Mouse (Mus musculus): ENCODE measurements around the gene Plcxd3.

The Plcxd3 gene

DNA sequence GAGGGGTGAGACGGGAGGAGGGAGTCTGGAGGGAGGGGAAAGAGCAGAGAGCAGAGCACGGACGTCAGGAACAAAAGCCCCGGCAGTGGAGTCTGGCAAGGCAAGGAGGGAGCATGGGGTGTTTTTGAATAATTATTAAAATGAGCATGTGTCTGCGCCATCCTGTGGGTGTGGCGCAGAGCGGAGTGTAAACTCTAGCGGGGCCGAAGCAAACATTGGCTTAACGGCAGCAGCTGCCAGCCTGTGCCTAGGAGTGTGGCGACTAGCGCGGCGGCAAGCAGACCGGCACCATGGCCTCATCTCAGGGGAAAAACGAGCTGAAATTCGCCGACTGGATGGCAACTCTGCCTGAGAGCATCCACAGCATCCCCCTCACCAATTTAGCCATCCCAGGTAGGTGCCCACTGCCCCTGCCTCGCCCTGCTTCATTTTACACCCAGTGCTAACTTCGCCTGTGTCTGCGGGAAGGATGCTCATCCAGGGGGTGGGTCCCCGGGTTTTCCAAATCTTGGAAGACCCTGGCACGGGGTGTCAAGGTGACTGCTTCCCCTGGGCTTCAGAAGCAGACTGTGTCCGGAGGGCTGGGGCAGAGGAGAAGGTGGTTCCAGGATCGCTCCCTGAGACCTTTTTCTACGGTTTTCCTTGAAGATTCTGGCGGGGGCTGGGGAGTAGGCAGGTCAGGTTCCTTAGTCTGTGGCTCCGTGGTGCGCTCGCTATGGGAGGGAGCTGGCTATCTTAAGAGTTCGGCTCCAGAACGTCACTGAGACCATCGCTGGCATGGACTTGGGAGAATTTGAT lies at the start of gene Plcxd3:
Gene Plcxd3, plus strand, starts transcription at position 69 of the 798 bp plus-strand sequence.
- DNase-seq (ENCODE audit: low read depth, low spot score), result no peak

- DNase-seq (ENCODE audit: low read depth, low spot score), result no peak
Observed at GRCm38 (mm10) chr15:4331867-4332266, 43.4 kb upstream of the Plcxd3 start.

DNA sequence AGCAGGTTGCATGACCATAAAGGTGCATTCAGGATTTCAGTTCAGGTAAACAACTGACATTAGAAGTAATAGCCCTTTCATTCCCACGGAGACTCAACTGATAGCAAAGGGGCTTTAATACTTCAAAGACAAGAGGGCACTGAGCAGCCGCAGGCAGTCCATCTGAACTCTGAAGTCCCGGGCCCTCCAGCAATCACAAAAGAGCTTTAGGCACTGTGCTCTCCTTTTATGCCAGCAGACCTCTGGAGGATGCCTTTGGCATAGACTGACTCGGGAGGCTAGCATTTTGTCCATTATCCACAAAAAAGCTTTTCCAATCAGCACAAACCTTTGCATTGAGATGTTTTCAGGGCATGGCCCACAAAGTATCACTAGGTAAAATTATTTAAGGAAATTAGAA lies 33.7 kb upstream of the Plcxd3 start:
- no peak for DNase-seq (ENCODE audit: low read depth, low spot score)

- DNase-seq (ENCODE audit: low read depth, low spot score), result no peak
Observed at GRCm38 (mm10) chr15:4348816-4349553, 26.3 kb upstream of the Plcxd3 start.

GRCm38 (mm10) chr15:4356397-4356796 lies 18.9 kb upstream of the Plcxd3 start:
- DNase-seq (ENCODE audit: low read depth, low spot score), result no peak

DNA sequence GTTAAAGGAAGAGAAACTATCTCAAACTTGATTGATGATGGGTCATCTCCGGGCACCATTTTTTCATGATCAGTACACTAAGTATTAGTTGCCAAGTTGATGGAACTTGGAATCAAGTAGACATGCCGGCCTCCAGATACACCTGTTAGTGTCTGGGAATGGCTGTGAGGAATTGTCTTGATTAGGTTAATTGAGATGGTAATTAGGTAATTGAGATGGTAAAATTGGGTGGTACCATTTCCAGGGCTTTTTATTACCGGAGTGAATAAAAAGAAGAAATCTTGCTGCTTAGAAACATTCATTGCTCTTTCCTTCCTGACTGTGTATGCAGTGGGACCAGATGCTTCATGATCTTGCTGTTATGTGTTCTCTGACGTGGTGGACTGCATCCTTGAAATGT lies 17.6 kb upstream of the Plcxd3 start:
- no peak for DNase-seq (ENCODE audit: low read depth, low spot score)

DNA sequence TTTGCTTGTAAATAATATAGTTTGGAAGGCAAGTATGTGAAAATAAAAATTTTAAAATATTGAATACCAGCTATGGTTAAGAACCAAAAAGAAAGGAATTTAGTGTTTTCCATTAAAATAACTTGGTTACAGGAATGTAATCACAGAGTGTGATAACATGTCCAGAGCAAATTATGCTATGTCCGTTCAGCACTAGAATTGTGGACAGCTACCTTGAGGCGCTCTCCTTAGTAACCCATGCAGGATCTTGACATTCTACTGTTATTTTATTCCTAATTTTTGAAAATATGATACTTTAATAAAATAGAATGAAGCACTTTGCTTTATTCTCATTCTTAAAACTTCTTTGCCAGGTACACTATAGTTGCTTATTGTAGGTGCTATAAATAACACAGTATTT lies 7.5 kb upstream of the Plcxd3 start:
- DNase-seq (ENCODE audit: low read depth, low spot score), result no peak

DNA sequence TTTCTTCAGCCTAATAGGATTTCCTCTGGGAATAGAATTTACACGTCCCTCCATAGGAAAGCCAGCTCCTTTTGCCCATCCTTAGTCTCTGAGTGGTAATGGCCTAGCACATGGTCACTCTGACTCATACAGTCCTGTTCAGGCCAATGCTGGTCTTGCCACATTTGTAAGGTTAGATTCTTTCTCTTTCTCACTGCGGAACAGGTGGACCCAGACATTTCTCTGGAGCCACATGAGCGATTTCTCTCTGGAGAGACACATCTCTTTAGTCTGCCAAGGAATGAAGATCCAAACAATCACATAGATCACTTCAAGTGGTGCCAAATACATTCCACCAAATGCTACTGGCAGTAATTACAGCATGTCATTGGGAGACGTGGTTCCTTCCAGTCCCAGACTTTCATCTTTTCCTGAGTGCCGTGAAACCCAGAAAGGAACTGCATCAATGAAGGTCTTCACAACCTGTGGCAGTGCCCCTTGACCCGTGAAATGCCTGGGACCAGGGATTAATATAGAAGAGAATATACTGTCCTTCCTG lies 769 bp upstream of the Plcxd3 start:
- DNase-seq (ENCODE audit: low read depth, low spot score), result no peak

- no peak for DNase-seq (ENCODE audit: low read depth, low spot score)
Observed at GRCm38 (mm10) chr15:4375031-4375422, 264 bp upstream of the Plcxd3 start.

GRCm38 (mm10) chr15:4376221-4376631 lies 935 bp downstream of the Plcxd3 start:
- DNase-seq (ENCODE audit: low read depth, low spot score), result no peak

DNA sequence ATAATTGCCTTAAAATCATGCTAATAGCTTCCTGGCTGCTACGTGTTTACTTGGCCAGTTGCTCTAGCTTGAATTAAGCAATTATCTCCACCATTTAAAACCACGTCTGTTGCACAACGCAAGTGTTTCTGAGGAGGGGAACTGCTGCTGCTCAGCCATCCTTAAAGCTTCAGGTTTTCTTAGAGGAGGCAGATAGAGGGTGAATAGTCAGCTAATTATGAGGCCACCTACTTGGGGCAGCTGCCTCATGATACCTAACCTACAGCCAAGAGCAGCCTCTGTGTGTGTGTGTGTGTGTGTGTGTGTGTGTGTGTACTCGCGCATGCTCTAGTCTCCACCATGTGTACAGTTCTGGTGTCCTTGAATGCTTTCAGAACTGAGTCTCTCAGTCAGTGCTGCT lies 3.5 kb downstream of the Plcxd3 start:
- no peak for DNase-seq (ENCODE audit: low read depth, low spot score)

- no peak for DNase-seq (ENCODE audit: low read depth, low spot score)
Observed at GRCm38 (mm10) chr15:4387774-4388173, 12.5 kb downstream of the Plcxd3 start.

DNA sequence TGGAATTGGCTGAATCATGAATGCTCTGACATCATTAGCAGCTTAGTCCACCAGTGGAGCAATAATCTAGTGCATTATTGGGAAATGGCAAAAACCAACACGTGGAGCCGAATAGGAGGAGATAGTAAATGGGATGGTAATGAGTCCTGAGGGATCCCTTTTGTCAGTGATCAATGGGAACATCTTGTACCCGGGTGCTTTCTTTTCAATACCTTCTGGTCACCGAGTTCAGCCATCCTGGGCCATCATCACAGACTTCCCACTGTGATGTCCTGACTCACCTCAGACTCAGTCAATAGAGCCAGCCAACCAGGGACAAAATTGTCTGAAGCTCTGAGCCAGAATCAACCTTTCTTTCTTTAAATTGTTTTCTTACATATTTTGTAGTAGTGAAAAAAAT lies 24.8 kb downstream of the Plcxd3 start:
- no peak for DNase-seq (ENCODE audit: low read depth, low spot score)

GRCm38 (mm10) chr15:4411333-4411732 lies 36.0 kb downstream of the Plcxd3 start:
- DNase-seq (ENCODE audit: low read depth, low spot score), result no peak

DNA sequence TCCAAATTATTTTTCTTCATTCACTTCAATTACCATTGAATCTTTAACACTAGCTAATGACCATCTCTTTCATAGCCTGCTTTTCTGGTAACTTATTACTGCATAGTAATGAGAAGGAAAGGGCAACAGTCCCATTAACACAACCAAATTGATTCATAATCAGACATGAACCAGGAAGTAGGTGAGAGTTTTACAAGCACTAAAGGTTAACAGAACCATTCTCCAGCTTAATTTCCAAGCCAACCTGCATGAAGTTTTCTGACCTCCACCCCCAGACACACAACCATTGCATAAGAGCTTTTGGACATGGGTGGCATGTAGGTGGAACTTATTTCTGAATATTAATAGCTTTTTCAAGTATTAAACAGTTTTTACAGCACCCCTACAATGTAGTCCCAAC lies 64.8 kb downstream of the Plcxd3 start:
- DNase-seq (ENCODE audit: low read depth, low spot score), result no peak

GRCm38 (mm10) chr15:4496182-4496581 lies 120.9 kb downstream of the Plcxd3 start:
- DNase-seq (ENCODE audit: low read depth, low spot score), result no peak

DNA sequence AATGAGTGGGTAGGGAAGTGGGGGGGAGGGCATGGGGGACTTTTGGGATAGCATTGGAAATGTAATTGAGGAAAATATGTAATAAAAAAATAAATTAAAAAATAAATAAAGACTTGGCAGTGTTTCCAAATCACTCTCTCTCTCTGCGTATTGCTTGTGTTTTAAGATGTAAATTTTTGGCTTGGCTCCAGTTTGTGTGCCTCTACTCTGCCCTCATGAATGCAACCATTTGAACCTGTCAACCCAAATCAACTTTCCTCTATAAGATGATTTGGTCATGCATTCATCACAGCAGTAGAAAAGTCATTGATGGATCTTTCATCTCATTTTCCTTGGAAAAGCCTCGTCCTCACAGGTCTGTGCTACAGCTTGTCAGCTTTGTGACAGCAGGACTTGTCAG lies 121.7 kb downstream of the Plcxd3 start:
- DNase-seq (ENCODE audit: low read depth, low spot score), result no peak

DNA sequence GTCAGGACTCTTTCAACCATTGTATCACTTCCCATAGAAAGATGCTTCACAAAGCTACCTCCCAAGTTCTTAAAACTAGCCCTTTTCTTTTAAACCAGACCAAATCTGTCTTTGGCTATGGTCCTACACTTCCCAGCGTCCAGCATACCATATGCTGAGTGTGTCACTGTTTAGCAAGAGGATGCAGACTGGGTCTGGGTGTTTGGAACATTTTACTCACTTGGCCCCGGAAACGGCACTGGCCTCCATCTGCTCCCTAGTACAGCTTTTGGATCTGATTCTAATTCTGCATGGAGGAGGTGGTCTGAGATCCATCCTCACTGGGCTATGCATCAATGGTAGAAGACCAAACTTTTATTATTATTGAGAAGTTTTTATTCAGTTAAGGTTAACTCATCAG lies 122.7 kb downstream of the Plcxd3 start:
- no peak for DNase-seq (ENCODE audit: low read depth, low spot score)

DNA sequence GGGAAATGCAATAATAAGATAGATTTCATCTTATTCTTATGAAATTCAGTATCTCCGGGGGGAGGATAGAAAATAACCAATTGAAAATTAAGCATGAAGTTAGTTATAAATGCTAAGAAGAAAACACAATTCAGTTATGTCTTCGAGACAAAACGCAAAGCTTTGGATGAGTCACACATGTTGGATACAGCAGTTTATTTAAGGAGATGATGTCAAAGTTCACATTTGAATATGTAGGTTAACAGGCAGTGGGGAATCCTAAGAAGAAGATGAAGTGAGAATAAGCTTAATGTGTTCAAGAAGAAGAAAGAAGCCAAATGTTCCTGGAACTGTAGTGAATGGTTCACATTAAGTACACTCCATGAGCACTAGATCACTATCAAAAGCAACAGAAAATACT lies 128.1 kb downstream of the Plcxd3 start:
- DNase-seq (ENCODE audit: low read depth, low spot score), result no peak

DNA sequence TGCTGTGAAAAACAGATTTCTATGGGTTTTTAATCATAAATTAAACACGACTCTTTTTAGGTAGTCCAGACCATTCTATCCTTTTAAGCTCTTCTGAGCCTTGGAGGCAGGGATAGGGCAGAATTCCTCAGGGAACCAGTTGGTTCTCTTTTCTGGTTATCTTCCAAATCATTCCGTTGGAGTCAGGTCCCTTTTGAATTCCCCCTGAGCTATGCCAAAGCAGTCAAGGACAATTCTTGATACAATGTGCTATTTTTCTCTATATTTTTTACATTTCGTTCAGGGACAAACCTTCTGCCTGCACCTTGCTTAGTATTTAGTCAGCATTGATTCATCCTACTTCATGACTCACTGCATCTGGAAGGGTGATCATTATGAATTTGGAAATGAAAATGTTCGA lies 128.5 kb downstream of the Plcxd3 start:
- no peak for DNase-seq (ENCODE audit: low read depth, low spot score)

GRCm38 (mm10) chr15:4514724-4515123 lies 139.4 kb downstream of the Plcxd3 start:
- no peak for DNase-seq (ENCODE audit: low read depth, low spot score)

GRCm38 (mm10) chr15:4524598-4524997 lies 149.3 kb downstream of the Plcxd3 start:
- no peak for DNase-seq (ENCODE audit: low read depth, low spot score)

GRCm38 (mm10) chr15:4533700-4534099 lies 158.4 kb downstream of the Plcxd3 start:
- DNase-seq (ENCODE audit: low read depth, low spot score), result no peak

Measured in retina, adult 2 months (tissue).